Mouse (Mus musculus) midbrain, embryonic 11.5 days (tissue): ENCODE data around the gene Gm20696. TPM values are rescaled to one million over a fixed set of nuclear protein-coding genes. Genes with fewer than 3 reads are reported as not detected.

ENCODE experiments used
- ATAC-seq: fragments of 200-750 bp; cut with Nextera tagmentation; 2 replicates; pipeline ENCODE4 v1.8.0; 2017; ENCODE audit warnings: moderate TSS enrichment, moderate library complexity; ENCODE audit not compliant: low FRiP score
- DNase-seq: peaks from one replicate; pipeline ENCODE4 v3.0.0; 2015; ENCODE audit warnings: low spot score; ENCODE audit errors: missing footprints
- H3K27ac ChIP-seq: fragments of 300-500 bp; sonication (generic); 2 replicates; pipeline ENCODE4 v1.5.1; 2014; ENCODE audit warnings: low read depth, low read length
- H3K27me3 ChIP-seq: fragments of 300-500 bp; sonication (generic); 2 replicates; pipeline ENCODE4 v1.6.1; 2014; ENCODE audit warnings: mild to moderate bottlenecking, low read length, moderate library complexity, mixed read lengths; ENCODE audit not compliant: control insufficient read depth, insufficient read depth
- H3K36me3 ChIP-seq: fragments of 300-500 bp; sonication (generic); 2 replicates; pipeline ENCODE4 v1.6.1; 2014; ENCODE audit warnings: mild to moderate bottlenecking, low read length, moderate library complexity, mixed read lengths; ENCODE audit not compliant: control insufficient read depth, insufficient read depth
- H3K4me1 ChIP-seq: fragments of 300-500 bp; sonication (generic); 2 replicates; pipeline ENCODE4 v1.6.1; 2014; ENCODE audit warnings: low read length; ENCODE audit not compliant: control insufficient read depth, insufficient read depth
- H3K4me2 ChIP-seq: fragments of 300-500 bp; sonication (generic); 2 replicates; pipeline ENCODE4 v1.6.1; 2014; ENCODE audit warnings: mild to moderate bottlenecking, moderate library complexity
- H3K4me3 ChIP-seq: fragments of 300-500 bp; sonication (generic); 2 replicates; pipeline ENCODE4 v1.5.1; 2014; ENCODE audit warnings: low read depth, low read length
- H3K9ac ChIP-seq: fragments of 300-500 bp; sonication (generic); 2 replicates; pipeline ENCODE4 v1.6.1; 2014; ENCODE audit warnings: low read length
- H3K9me3 ChIP-seq: fragments of 300-500 bp; sonication (generic); 2 replicates; pipeline ENCODE4 v1.6.1; 2016; ENCODE audit warnings: low read length; ENCODE audit not compliant: control insufficient read depth
- WGBS: fragments of 180-500 bp; shearing (Covaris S2); extraction: QIAGEN DNeasy Blood & Tissue Kit; methylation state at CpG from one replicate; pipeline ENCODE4 v1.1.7; 2014; 5-methylcytosine and 5-hydroxymethylcytosine counted together
- polyA plus RNA-seq: library from polyadenylated mRNA; unstranded; fragments of >200 nt; fragmentation: Nextera tagmentation; extraction: Ambion mirVana; gene quantifications from 2 replicates; pipeline ENCODE4 v1.2.1, GENCODE M21; 2014

Gene Gm20696
- polyA plus RNA-seq, 1 experiment from 2014 or later: 3.4 TPM

GRCm38 (mm10) chr6:99540653-99541052 is 125.9 kb downstream of the Gm20696 start:
- no peak for DNase-seq
- ATAC-seq: no peak
- no peak overlapping the region for H3K9ac ChIP-seq
- H3K4me3 ChIP-seq: no peak overlapping the region
- no peaks in the 10 kb centered on the region for H3K4me1 ChIP-seq
- no peak overlapping the region for H3K4me2 ChIP-seq
- 75% methylated on average over 6 of the region's 6 CpGs for WGBS
- H3K36me3 ChIP-seq: no peaks in the 10 kb centered on the region
- H3K27me3 ChIP-seq: no peaks in the 10 kb centered on the region
- no peak overlapping the region for H3K27ac ChIP-seq
- no peaks in the 10 kb centered on the region for H3K9me3 ChIP-seq

DNA sequence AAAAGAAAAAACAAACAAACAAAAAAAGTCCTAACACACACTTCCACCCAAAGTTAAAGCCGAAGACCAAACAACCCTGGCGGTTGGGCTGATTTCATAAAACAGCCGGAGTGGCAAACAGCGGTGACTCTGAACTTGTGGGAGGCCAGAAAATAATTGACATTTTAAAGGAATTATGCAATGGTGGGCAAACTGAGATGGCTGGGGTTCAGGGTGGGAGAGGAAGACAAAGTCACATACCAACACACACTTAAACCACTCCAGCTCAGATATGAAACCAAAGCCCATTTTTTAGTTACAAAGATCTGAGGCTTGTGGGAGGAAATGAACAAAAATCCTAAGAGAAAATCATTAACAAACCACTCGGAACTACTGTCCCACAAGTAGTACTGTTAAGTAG is 126.5 kb downstream of the Gm20696 start:
- Histone ChIP-seq H3K27me3 (no peaks in the 10 kb centered on the region), H3K9me3 (no peaks in the 10 kb centered on the region), H3K4me1 (no peaks in the 10 kb centered on the region), H3K4me2 (no peak overlapping the region), H3K9ac (no peak overlapping the region), H3K27ac (no peak overlapping the region), H3K36me3 (no peaks in the 10 kb centered on the region), H3K4me3 (no peak overlapping the region)
- ATAC-seq (no peak), DNase-seq (no peak)
- WGBS: 79% methylated on average over 5 of the region's 5 CpGs

GRCm38 (mm10) chr6:99538194-99538941 is 128.2 kb downstream of the Gm20696 start:
- Histone ChIP-seq H3K36me3 (no peaks in the 10 kb centered on the region), H3K27me3 (no peaks in the 10 kb centered on the region), H3K9ac (no peak overlapping the region), H3K27ac (no peak overlapping the region), H3K9me3 (no peaks in the 10 kb centered on the region), H3K4me2 (no peak overlapping the region), H3K4me3 (no peak overlapping the region), H3K4me1 (no peaks in the 10 kb centered on the region)
- DNase-seq (no peak), ATAC-seq (no peak)
- WGBS: 88% methylated on average over 17 of the region's 17 CpGs

- Histone ChIP-seq H3K4me1 (no peaks in the 10 kb centered on the region), H3K4me3 (no peak overlapping the region), H3K36me3 (no peaks in the 10 kb centered on the region), H3K9me3 (no peaks in the 10 kb centered on the region), H3K4me2 (no peak overlapping the region), H3K27ac (no peak overlapping the region), H3K27me3 (no peaks in the 10 kb centered on the region), H3K9ac (no peak overlapping the region)
- ATAC-seq: no peak
- no peak for DNase-seq
- 58% methylated on average over 5 of the region's 5 CpGs for WGBS
These were observed 132.3 kb downstream of the Gm20696 start for GRCm38 (mm10) chr6:99534211-99534745.

- Histone ChIP-seq H3K4me1 (no peaks in the 10 kb centered on the region), H3K36me3 (0 out of 2 replicates have a peak, but pooled peaks cover under 1% of the 10 kb centered on the region), H3K9ac (no peak overlapping the region), H3K27me3 (no peaks in the 10 kb centered on the region), H3K4me3 (no peak overlapping the region), H3K27ac (no peak overlapping the region), H3K4me2 (no peak overlapping the region), H3K9me3 (peaks cover under 1% of the 10 kb centered on the region; the same call in 1 of the 2 replicates)
- WGBS: 94% methylated on average over 4 of the region's 4 CpGs
- DNase-seq: no peak
- ATAC-seq: no peak
These were observed 134.1 kb downstream of the Gm20696 start for GRCm38 (mm10) chr6:99532458-99532857.

DNA sequence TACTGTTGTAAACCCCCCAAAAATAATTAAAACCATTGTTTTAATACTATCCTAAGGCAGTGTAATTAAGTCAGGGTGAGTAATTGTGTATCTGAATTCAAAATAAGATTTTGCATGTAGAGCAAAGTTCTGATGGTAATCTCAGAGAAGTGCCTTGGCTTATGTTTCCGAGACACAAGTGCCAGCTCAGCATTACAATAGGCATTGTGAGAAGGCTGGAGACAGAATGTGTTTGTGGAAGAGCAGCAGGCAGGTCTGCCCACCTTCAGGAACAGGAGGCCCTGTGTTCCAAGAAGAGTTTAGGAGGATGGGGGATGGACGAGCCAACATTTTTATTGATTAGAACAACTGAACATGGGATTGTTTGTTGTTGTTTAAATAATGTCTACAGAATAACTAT is 137.6 kb downstream of the Gm20696 start:
- DNase-seq: no peak
- WGBS: 72% methylated on average over 2 of the region's 2 CpGs
- ATAC-seq: no peak

GRCm38 (mm10) chr6:99527457-99528105 is 139.0 kb downstream of the Gm20696 start:
- Histone ChIP-seq H3K4me3 (no peak overlapping the region), H3K9me3 (peaks cover 7% of the 10 kb centered on the region; the same call in 1 of the 2 replicates), H3K9ac (no peak overlapping the region), H3K4me2 (no peak overlapping the region), H3K4me1 (no peaks in the 10 kb centered on the region; the same call in 1 of the 2 replicates), H3K27ac (no peak overlapping the region), H3K36me3 (0 out of 2 replicates have a peak, but pooled peaks cover 2% of the 10 kb centered on the region), H3K27me3 (no peaks in the 10 kb centered on the region)
- 93% methylated on average over 6 of the region's 6 CpGs for WGBS
- no peak for ATAC-seq
- DNase-seq: no peak

More for the DNA sequence above, 137.6 kb downstream of the Gm20696 start:
- Histone ChIP-seq H3K27me3 (no peaks in the 10 kb centered on the region), H3K4me2 (no peak overlapping the region), H3K36me3 (0 out of 2 replicates have a peak, but pooled peaks cover 2% of the 10 kb centered on the region), H3K9ac (no peak overlapping the region), H3K4me3 (no peak overlapping the region), H3K27ac (no peak overlapping the region), H3K4me1 (no peaks in the 10 kb centered on the region; the same call in 1 of the 2 replicates), H3K9me3 (peaks cover 7% of the 10 kb centered on the region; the same call in 1 of the 2 replicates)

GRCm38 (mm10) chr6:99525351-99525750 is 141.2 kb downstream of the Gm20696 start:
- H3K9me3 ChIP-seq: peaks cover 7% of the 10 kb centered on the region; the same call in 1 of the 2 replicates
- 0 out of 2 replicates have a peak, but pooled peaks cover 2% of the 10 kb centered on the region for H3K36me3 ChIP-seq
- H3K9ac ChIP-seq: no peak overlapping the region
- DNase-seq (peak; percentile 91), ATAC-seq (no peak)
- H3K4me1 ChIP-seq: no peaks in the 10 kb centered on the region; the same call in 1 of the 2 replicates
- H3K27me3 ChIP-seq: no peaks in the 10 kb centered on the region
- 64% methylated on average over 8 of the region's 8 CpGs for WGBS
- H3K4me3 ChIP-seq: no peak overlapping the region
- no peak overlapping the region for H3K4me2 ChIP-seq
- H3K27ac ChIP-seq: no peak overlapping the region
